Mouse (Mus musculus) erythroblast, adult 5-6 weeks (primary cell): ENCODE data around the gene Ugt1a10. TPM values are rescaled to one million over a fixed set of nuclear protein-coding genes. Genes with fewer than 3 reads are reported as not detected.
"Not testable (repeated sequence)": the region's sequence is repeated elsewhere in the genome, so short reads cannot be mapped to it uniquely, and the experiment has no call there.

ENCODE experiments used
- ATAC-seq: replicated peaks from 2 replicates; pipeline ENCODE4 v1.8.0; 2016; ENCODE audit warnings: moderate number of reproducible peaks, mild to moderate bottlenecking, moderate TSS enrichment, inconsistent platforms; ENCODE audit not compliant: poor library complexity, low FRiP score, severe bottlenecking
- total RNA-seq, 2 experiments: library from RNA; stranded (forward) in 1 of 2; stranded (reverse) in 1 of 2; fragments of 150-400 nt in 1 of 2; fragments of 200-764, 138-1000 nt in 1 of 2; gene quantifications; 2 replicates each; pipeline versions ENCODE4 v1.2.3 to v1.2.4; 2015 to 2017; ENCODE audit warnings: low replicate concordance in 2 of 2

The Ugt1a10 gene
- total RNA-seq (2015; ENCODE audit: low replicate concordance) (not detected in 2 replicates), total RNA-seq (2017; ENCODE audit: low replicate concordance) (not detected in 2 replicates)

DNA sequence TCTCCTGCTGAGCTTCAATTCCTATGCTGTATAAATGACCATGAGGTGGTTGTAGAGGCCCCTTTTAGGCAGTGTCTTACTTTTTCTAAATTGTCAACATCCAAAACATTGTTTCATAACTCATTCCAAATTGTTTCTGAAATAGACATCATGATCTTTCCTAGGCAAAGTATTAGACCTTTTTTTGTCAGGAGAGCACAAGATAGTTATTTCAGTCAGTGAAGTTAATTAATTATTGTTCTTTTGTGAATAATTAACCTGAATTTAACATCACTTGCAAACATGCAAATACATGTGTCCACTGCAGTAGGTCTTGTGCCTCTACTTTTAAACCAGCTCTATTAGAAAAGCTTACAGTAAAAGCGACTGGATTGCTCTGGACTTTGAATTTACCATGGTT is at the start of gene Ugt1a10:
Gene Ugt1a10, plus strand, starts transcription at position 301 of the 400 bp plus-strand sequence.
- no peak for ATAC-seq

DNA sequence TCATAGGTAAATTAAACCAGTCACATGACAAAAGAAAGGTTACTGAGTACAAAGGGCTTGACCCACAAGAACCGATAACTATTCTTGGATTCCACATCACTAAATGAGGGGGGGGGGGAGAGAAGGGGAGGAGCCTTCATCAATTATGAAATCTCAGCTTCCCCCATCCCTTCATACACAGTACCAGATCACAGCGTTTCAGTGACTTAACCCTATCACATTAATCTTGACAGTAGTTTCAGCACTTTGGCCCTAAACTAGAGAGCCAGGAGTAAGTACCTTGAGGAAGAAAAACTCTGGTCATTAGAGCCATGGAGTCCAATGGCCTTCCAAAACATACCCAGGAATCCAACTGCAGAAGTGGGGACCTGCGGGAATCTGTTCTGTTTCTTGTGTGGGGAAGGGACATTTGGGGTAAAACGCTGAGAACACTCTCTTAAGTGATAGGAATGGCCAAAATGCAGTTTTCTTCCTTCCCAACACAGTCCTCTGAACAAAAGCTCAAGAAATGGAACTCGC is 47.4 kb upstream of the Ugt1a10 start:
- peak; percentile 45 for ATAC-seq

DNA sequence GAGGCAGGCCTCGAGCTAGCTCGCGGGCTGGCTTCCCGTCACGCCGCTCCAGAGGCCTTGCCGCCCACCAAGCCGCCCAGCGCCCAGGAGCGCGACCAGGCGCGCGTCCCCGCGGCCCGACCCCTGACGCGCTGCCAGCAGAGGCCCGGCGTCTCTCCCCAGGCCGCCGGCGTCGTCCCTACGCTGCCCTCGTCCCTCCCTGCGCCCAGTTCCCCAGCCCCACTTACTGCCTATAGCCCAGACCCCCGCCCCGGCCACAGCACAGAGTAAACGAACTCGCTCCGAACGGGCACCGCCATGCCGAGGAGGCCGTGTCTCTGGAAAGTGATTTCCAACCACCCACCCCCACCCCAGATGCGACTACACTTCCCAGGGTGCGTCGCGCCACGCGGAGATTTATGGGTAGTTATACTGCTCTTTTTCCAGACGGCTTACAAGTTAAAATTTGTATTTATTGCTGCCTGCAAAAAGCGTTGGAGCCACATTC is 46.9 kb upstream of the Ugt1a10 start, which contains the start of gene Usp40:
Gene Usp40, minus strand, starts transcription at position 341 of the 487 bp plus-strand sequence.
- peak; percentile 87 for ATAC-seq

DNA sequence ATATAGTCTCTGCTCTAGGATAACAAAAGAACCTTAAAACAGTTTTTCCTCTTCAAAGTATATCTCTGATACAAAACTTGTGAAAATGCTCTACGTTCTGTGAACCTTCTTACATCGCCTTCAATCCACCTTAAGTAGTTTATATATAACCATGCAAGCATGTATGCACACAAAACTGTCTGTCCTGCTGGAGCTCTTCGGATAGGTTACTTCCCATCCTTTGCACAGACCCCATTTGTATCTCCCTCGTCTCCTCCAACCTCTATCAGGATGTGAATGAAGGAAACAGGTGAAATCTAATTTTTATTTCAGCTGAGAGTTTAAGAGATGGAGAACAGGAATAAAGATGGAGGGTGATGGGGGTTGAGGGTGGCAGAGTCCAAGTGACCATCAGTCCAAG is 46.5 kb upstream of the Ugt1a10 start:
- no peak for ATAC-seq

- ATAC-seq = no peak
Observed at GRCm38 (mm10) chr1:88009521-88009920, 45.7 kb upstream of the Ugt1a10 start.

- ATAC-seq = no peak
Observed at GRCm38 (mm10) chr1:88013726-88014125, 41.5 kb upstream of the Ugt1a10 start.

GRCm38 (mm10) chr1:88014194-88014593 is 41.0 kb upstream of the Ugt1a10 start:
- ATAC-seq = no peak

DNA sequence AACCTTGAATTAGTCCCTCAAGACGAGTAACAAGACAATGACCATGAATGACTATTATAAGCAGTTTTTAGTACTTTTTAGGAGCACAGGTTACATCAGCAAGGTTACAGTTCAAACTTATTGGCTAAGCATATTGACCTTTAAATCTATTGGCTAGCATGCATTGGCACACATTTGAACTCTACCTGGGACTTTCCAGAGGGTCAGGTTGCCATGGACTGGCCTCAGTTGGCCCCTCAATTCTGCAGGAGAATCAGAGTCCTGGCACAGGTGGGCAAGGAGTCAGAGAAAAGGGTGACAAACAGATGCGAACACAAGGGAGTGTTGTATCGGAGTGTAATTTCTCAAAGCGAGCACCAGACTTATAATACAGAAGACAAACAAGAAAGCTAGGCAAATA is 40.5 kb upstream of the Ugt1a10 start:
- no peak for ATAC-seq

DNA sequence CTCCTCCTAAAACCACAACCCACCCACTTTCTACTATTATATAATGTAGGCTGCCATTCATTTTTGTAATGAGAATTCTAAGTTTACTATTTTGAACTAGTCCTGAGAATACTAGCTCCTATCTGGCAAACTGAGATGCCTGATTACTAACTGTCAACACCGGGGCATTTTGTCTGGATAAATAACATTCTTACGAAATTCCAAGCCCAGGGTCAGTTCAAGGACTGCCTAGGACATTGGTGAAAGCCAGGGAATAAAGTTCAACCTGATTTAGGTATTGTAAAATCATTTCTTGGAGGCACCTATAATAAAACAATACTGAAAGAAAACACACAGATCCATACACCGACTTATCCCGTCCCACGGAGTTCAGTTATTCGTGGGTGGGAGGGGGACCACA is 39.8 kb upstream of the Ugt1a10 start:
- ATAC-seq = no peak

DNA sequence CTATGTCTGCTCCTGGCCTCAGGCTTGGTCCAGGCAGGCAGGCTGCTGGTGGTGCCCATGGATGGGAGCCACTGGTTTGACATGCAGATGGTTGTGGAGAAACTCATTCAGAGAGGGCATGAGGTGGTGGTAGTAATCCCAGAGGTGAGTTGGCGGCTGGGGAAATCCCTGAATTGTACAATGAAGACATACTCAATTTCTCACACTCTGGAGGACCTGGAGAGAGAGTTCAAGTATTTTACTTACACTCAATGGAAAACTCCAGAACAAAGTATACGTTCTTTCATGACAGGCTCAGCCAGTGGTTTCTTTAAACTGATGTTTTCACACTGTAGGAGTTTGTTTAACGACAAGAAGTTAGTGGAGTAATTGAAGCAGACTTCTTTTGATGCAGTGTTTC is 29.9 kb upstream of the Ugt1a10 start:
- ATAC-seq = not testable (repeated sequence)

DNA sequence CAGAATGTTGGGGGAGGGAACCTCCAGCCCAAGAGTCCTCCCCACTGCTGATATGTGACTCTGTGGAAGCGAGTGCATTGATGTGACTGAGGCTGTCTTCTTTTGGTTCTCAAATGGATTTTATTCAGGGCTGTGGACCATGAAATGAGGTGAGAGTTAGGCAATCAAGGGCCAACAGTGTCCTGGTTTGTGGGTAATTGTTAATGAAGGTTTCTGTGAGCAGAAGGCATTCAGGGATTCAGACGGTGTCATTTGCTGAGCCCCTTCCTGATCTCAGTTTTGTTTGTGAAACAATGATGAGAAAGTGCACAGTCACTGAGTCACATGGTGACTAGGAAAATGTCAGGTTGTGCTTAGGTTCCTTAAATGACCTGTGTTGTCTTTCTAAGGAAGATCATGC is 12.1 kb upstream of the Ugt1a10 start:
- ATAC-seq = not testable (repeated sequence)

DNA sequence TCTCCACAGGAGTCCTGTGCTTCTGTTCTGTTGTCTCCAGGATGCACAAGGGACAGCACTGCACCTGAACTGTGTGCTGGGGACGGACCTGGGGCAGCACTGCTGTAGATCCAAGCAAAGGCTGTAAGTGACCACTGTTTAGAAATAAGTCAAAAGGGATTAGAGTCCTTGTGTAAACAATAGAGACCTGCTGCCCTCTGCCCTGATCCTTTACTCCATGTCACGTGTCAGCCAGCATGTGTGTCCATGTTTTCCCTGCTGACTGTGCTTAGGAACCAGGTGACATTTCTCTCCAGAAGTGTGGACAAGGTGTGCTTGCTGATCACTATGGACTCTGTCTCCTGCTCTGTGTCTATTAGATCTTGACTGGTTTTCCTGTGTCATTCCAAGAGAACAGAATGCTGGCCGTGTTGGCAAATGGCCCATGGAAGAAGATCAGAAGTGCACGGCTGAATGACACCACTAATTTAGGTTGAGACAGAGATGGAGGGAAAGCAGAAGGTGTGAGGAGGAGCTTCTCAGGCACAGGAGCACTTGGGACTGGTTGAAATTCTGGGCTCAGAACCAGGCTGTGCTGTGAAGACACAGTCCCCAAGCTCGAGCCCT is 10.3 kb upstream of the Ugt1a10 start:
- not testable (repeated sequence) for ATAC-seq

- not testable (repeated sequence) for ATAC-seq
Observed at GRCm38 (mm10) chr1:88047408-88047807, 7.8 kb upstream of the Ugt1a10 start.

GRCm38 (mm10) chr1:88066472-88067102 is 11.4 kb downstream of the Ugt1a10 start:
- ATAC-seq = not testable (repeated sequence)

- no peak for ATAC-seq
Observed at GRCm38 (mm10) chr1:88070495-88070894, 15.3 kb downstream of the Ugt1a10 start, which contains the start of gene Ugt1a9. Gene Ugt1a9, plus strand, starts transcription at chr1:88070800.

DNA sequence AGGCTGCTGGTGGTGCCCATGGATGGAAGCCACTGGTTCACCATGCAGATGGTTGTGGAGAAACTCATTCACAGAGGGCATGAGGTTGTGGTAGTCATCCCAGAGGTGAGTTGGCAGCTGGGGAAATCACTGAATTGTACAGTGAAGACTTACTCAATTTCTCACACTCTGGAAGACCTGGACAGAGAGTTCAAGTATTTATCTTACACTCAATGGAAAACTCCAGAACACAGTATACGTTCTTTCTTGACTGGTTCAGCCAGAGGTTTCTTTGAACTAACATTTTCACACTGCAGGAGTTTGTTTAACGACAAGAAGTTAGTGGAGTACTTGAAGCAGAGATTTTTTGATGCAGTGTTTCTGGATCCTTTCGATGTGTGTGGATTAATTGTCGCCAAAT is 15.7 kb downstream of the Ugt1a10 start:
- ATAC-seq = no peak

GRCm38 (mm10) chr1:88074471-88074870 is 19.3 kb downstream of the Ugt1a10 start:
- no peak for ATAC-seq

- no peak for ATAC-seq
Observed at GRCm38 (mm10) chr1:88077128-88077527, 21.9 kb downstream of the Ugt1a10 start.

DNA sequence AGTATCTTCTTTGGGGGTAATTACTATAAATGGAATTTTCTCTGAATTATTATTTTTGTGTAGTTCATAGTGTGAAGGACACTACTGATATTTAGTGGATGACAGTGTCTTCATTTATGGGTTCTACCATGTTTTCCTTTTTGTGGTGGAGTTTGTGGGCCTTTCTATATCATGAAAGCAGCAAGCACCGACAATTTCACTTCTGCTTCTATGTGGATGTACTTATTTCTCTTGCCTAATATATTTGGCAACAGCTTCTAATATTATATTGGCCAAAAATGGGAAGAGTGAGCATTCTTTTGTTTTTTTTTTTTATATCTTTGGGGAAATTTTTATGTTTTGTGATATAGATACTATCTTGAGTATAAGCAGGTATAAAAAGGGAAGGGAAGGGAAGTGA is 26.5 kb downstream of the Ugt1a10 start:
- ATAC-seq = no peak

- no peak for ATAC-seq
Observed at GRCm38 (mm10) chr1:88086125-88086524, 30.9 kb downstream of the Ugt1a10 start.

DNA sequence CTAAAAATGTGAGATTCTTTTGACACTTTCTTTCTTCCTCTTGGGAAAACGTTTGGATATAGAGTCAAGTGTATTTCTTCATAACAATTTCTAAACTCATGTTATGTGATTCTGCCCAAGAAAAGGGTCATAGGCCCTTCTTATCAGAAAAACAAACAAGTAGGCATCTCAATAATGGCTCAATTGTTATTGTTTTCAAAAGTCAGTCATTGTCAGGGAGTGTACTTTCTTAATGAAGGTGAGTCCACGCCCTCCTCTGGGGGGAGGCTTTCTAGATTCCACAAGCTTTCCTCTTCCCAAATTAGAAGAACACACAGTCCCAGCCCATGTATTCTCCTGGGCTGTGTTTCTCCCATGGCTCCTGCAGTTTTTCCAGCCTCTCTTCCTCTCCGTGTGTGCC is 32.3 kb downstream of the Ugt1a10 start, which contains the start of gene Ugt1a8:
Gene Ugt1a8, plus strand, starts transcription at position 301 of the 400 bp plus-strand sequence.
- ATAC-seq = no peak
